Mouse (Mus musculus): ENCODE results near the gene Cacna2d2.

GRCm38 (mm10) chr9:107551890-107552355 is 152.5 kb downstream of the Cacna2d2 start:
- TF ChIP-seq GATA1 (IDR thresholded peaks at IDR 0.05; ENCODE audit: borderline replicate concordance, low read length) = no peak
- no peak for TF ChIP-seq FLI1 (IDR thresholded peaks at IDR 0.05; ENCODE audit: low read length)

All from megakaryocyte, embryonic 14.5 days (primary cell).